Mouse (Mus musculus): ENCODE data around the gene Gm28845.

GRCm38 (mm10) chr1:65154814-65155213 lies 35.5 kb upstream of the Gm28845 start:
- TF ChIP-seq CTCF (IDR thresholded peaks at IDR 0.05; ENCODE audit: low read depth, low read length): no peak
- no peak for TF ChIP-seq POLR2A (IDR thresholded peaks at IDR 0.05; ENCODE audit: borderline replicate concordance, low read depth, low read length)

Data from bone marrow macrophage, adult 2 months (primary cell).